Mouse (Mus musculus) spleen, adult 18-20 months (tissue): Measurements from ENCODE around the gene Tchp.

Experiments used
- DNase-seq, 2 experiments: peaks; one replicate each; pipeline ENCODE4 v3.0.0; 2022; ENCODE audit warnings: mixed read lengths in 2 of 2

Gene Tchp

GRCm38 (mm10) chr5:114742572-114742971 lies 35.0 kb downstream of the Tchp start:
- no peak for DNase-seq

- DNase-seq: no peak
Measured at GRCm38 (mm10) chr5:114742998-114743696, 35.6 kb downstream of the Tchp start.

GRCm38 (mm10) chr5:114743697-114744090 lies 36.1 kb downstream of the Tchp start:
- DNase-seq: no peak

- DNase-seq: peak; percentile 30 to 37
Measured at GRCm38 (mm10) chr5:114745581-114745980, 38.0 kb downstream of the Tchp start.

- DNase-seq: no peak
Measured at GRCm38 (mm10) chr5:114746886-114747285, 39.3 kb downstream of the Tchp start.

- no peak for DNase-seq
Measured at GRCm38 (mm10) chr5:114747521-114747920, 40.0 kb downstream of the Tchp start.

- DNase-seq: no peak
Measured at GRCm38 (mm10) chr5:114750325-114750724, 42.8 kb downstream of the Tchp start.

GRCm38 (mm10) chr5:114752397-114752796 lies 44.8 kb downstream of the Tchp start:
- no peak for DNase-seq

GRCm38 (mm10) chr5:114753384-114753783 lies 45.8 kb downstream of the Tchp start:
- DNase-seq: no peak

- DNase-seq: no peak
Measured at GRCm38 (mm10) chr5:114759536-114760090, 52.1 kb downstream of the Tchp start.

- DNase-seq: no peak
Measured at GRCm38 (mm10) chr5:114761980-114762379, 54.4 kb downstream of the Tchp start.

GRCm38 (mm10) chr5:114764812-114765735 lies 57.5 kb downstream of the Tchp start:
- DNase-seq: no peak

GRCm38 (mm10) chr5:114766686-114767085 lies 59.1 kb downstream of the Tchp start:
- no peak for DNase-seq

GRCm38 (mm10) chr5:114767185-114767584 lies 59.6 kb downstream of the Tchp start:
- no peak for DNase-seq

GRCm38 (mm10) chr5:114769786-114770185 lies 62.2 kb downstream of the Tchp start:
- no peak for DNase-seq

- DNase-seq: no peak
Measured at GRCm38 (mm10) chr5:114771796-114772195, 64.2 kb downstream of the Tchp start.
